Mouse (Mus musculus) embryonic facial prominence, embryonic 13.5 days (tissue): ENCODE data around the gene Best1. TPM values are rescaled to one million over a fixed set of nuclear protein-coding genes. Genes with fewer than 3 reads are reported as not detected.
"Not testable (repeated sequence)": the region's sequence is repeated elsewhere in the genome, so short reads cannot be mapped to it uniquely, and the experiment has no call there.

Experiments
- ATAC-seq: fragments of 200-750 bp; cut with Nextera tagmentation; 2 replicates; pipeline ENCODE4 v1.8.0; 2017; ENCODE audit warnings: low read depth; ENCODE audit not compliant: insufficient number of reproducible peaks, insufficient read depth, low FRiP score, low TSS enrichment
- H3K27ac ChIP-seq: fragments of 300-500 bp; sonication (generic); 2 replicates; pipeline ENCODE4 v1.5.1; 2015; ENCODE audit warnings: moderate library complexity, mild to moderate bottlenecking, inconsistent platforms
- H3K27me3 ChIP-seq: fragments of 300-500 bp; sonication (generic); 2 replicates; pipeline ENCODE4 v1.6.1; 2015; ENCODE audit warnings: mild to moderate bottlenecking, inconsistent platforms
- H3K36me3 ChIP-seq: fragments of 300-500 bp; sonication (generic); 2 replicates; pipeline ENCODE4 v1.6.1; 2015; ENCODE audit warnings: mild to moderate bottlenecking, inconsistent platforms
- H3K4me1 ChIP-seq: fragments of 300-500 bp; sonication (generic); 2 replicates; pipeline ENCODE4 v1.6.1; 2015; ENCODE audit warnings: inconsistent platforms
- H3K4me2 ChIP-seq: fragments of 300-500 bp; sonication (generic); 2 replicates; pipeline ENCODE4 v1.6.1; 2015; ENCODE audit warnings: moderate library complexity, mild to moderate bottlenecking, inconsistent platforms
- H3K4me3 ChIP-seq: fragments of 300-500 bp; sonication (generic); 2 replicates; pipeline ENCODE4 v1.5.1; 2015; ENCODE audit warnings: mild to moderate bottlenecking, inconsistent platforms
- H3K9ac ChIP-seq: fragments of 300-500 bp; sonication (generic); 2 replicates; pipeline ENCODE4 v1.6.1; 2015; ENCODE audit warnings: mild to moderate bottlenecking, inconsistent platforms
- H3K9me3 ChIP-seq: fragments of 300-500 bp; sonication (generic); 2 replicates; pipeline ENCODE4 v1.6.1; 2016; ENCODE audit warnings: inconsistent platforms
- WGBS: fragments of 180-500 bp; shearing (Covaris S2); methylation state at CpG from one replicate; pipeline ENCODE4 v1.1.7; 2015; ENCODE audit warnings: mixed read lengths; 5-methylcytosine and 5-hydroxymethylcytosine counted together
- polyA plus RNA-seq: library from polyadenylated mRNA; unstranded; fragments of >200 nt; fragmentation: Nextera tagmentation; extraction: Ambion mirVana; gene quantifications from 2 replicates; pipeline ENCODE4 v1.2.1, GENCODE M21; 2015

The Best1 gene
- polyA plus RNA-seq, 1 experiment from 2014 or later: 0.98 TPM

DNA sequence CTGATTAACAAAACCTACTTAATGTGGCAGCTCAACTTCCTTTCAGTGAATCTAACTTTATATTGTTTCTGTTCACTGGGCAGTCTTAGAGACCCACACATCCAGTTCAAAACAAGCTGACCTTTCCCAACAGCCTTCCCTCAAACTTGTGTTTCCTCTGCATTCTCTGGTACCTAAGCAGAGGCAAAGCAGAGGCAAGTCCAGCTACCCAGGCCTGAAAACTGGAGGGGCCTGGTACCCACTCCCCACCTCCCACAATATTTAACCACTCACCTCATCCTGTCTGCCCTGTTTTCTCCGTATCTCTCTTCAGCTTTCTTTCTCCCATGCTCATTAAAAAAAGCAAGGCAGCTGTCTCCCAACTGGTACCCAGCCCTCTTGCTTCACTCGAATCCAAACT is 22.3 kb downstream of the Best1 start:
- no peak overlapping the region for H3K4me2 ChIP-seq
- H3K9ac ChIP-seq: no peak overlapping the region
- H3K27me3 ChIP-seq: no peaks in the 10 kb centered on the region
- peaks cover 27% of the 10 kb centered on the region for H3K4me1 ChIP-seq
- ATAC-seq: no peak
- H3K27ac ChIP-seq: 0 out of 2 replicates have a peak overlapping the region, but pooled peaks have one; percentile 39
- WGBS: 76% methylated on average over 2 of the region's 2 CpGs
- no peak overlapping the region for H3K4me3 ChIP-seq
- no peaks in the 10 kb centered on the region for H3K9me3 ChIP-seq
- peaks cover 4% of the 10 kb centered on the region for H3K36me3 ChIP-seq

DNA sequence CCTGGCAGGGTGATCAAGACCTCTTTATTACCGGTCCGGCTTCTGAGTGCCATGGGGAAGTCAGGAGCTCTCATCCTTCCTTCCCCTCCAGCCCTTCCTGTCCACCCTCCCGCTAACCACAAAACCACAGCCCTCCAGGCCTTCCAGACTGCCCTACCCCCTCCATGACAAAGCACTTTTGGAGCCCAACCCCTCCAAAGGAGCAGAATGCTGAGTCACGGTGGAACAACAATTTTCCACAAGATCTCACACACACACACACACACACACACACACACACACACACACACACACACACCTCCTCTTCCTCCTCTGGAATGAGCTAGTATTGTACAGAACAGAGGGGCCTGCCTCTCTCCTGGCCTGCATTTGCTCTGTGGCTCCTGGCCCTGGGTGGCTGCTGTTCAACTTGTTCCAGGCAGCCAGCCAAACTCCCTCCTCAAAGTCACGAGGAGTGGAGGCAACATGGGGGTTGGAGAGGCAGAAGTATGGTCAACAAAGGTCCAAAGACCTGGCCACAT is 22.9 kb downstream of the Best1 start:
- H3K27ac ChIP-seq: peak overlapping the region; percentile 39; the same call in 1 of the 2 replicates
- no peaks in the 10 kb centered on the region for H3K9me3 ChIP-seq
- WGBS: 39% methylated on average over 5 of the region's 5 CpGs
- no peak overlapping the region for H3K4me2 ChIP-seq
- H3K9ac ChIP-seq: no peak overlapping the region
- no peaks in the 10 kb centered on the region for H3K27me3 ChIP-seq
- no peak for ATAC-seq
- H3K4me3 ChIP-seq: no peak overlapping the region
- no peaks in the 10 kb centered on the region for H3K36me3 ChIP-seq
- peaks cover 20% of the 10 kb centered on the region for H3K4me1 ChIP-seq

DNA sequence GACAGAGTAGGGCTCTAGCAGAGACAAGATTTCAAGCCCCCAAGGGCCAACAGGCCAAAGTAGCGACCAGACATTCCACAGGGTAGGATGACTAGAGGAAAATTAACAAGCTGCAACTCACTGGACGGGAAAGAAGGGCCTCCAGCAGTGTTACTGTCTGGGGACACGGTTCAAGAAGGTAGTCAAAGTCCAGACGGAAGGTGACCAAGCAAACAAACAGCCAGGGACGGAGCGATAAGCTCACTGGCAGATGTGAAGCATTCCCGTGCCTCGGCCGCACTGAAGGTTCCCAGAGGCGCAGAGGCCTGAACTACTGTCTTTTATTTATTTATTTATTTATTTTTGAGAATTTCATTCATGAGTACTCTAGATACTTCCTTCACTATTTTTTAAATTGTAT is 24.3 kb downstream of the Best1 start:
- no peak overlapping the region for H3K27ac ChIP-seq
- ATAC-seq: no peak
- no peaks in the 10 kb centered on the region for H3K36me3 ChIP-seq
- WGBS: 81% methylated on average over 10 of the region's 10 CpGs
- H3K9ac ChIP-seq: no peak overlapping the region
- H3K27me3 ChIP-seq: no peaks in the 10 kb centered on the region
- no peak overlapping the region for H3K4me3 ChIP-seq
- peaks cover 18% of the 10 kb centered on the region for H3K4me1 ChIP-seq
- H3K4me2 ChIP-seq: no peak overlapping the region
- no peaks in the 10 kb centered on the region for H3K9me3 ChIP-seq

DNA sequence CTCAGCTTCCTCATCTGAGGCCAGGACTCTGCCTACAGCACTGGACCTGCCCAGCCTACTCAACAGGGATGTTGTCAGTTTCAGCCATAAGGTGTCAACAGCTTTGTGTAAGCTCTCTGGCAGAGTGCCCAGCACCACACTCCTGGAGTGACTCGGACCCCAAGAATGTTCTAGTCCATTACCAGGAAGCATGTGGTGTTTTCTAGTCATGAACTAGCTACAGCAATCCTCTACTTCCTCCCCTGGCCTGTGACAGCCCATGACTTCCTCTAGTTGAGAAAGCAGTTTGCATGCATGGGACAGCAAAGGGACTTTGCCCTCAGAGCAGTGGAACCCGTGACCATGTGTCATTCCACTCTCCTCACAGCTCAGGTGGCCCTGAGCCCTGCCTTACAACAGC is 26.6 kb downstream of the Best1 start:
- H3K4me2 ChIP-seq, H3K27ac ChIP-seq, H3K9ac ChIP-seq, H3K27me3 ChIP-seq, H3K36me3 ChIP-seq, H3K9me3 ChIP-seq, H3K4me3 ChIP-seq: not testable (repeated sequence)
- peak; percentile 20; the same call in 1 of the 2 replicates for ATAC-seq
- peaks cover 11% of the 10 kb centered on the region; the same call in 1 of the 2 replicates for H3K4me1 ChIP-seq
- 64% methylated on average over 2 of the region's 2 CpGs for WGBS

DNA sequence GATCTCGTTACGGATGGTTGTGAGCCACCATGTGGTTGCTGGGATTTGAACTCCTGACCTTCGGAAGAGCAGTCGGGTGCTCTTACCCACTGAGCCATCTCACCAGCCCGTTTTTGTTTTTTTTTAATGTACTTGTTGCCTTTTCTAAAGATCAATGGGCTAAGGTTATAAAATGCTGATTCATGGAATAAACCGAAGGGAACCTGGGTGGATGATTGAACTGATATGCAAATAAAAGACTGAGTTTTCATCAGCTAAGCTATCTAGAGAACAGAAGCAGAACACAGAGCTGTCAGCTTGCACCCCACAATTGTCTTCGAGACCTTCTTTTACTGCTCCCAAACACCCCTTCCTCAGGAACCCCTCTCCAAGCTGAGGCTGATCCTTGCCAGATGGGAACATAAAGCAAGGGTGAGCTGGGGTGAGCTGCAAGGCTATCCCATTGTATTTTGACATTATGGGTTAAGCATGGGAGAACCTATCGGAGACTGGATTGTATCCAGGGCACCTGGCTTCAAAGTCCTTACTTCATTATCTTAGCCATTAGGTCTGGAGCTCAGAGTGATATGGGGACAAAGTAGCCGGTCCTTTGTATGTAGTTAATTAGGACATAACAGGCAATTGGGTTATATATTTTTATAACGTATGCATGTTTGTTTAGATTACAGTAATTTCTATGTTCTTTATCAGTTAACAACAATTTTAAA is 33.2 kb downstream of the Best1 start:
- H3K9me3 ChIP-seq: no peaks in the 10 kb centered on the region
- H3K27me3 ChIP-seq: no peaks in the 10 kb centered on the region
- H3K4me2 ChIP-seq: no peak overlapping the region
- peaks cover 11% of the 10 kb centered on the region for H3K4me1 ChIP-seq
- H3K27ac ChIP-seq: no peak overlapping the region
- 85% methylated on average over 10 of the region's 10 CpGs for WGBS
- H3K4me3 ChIP-seq: no peak overlapping the region
- no peak for ATAC-seq
- no peak overlapping the region for H3K9ac ChIP-seq
- H3K36me3 ChIP-seq: no peaks in the 10 kb centered on the region

DNA sequence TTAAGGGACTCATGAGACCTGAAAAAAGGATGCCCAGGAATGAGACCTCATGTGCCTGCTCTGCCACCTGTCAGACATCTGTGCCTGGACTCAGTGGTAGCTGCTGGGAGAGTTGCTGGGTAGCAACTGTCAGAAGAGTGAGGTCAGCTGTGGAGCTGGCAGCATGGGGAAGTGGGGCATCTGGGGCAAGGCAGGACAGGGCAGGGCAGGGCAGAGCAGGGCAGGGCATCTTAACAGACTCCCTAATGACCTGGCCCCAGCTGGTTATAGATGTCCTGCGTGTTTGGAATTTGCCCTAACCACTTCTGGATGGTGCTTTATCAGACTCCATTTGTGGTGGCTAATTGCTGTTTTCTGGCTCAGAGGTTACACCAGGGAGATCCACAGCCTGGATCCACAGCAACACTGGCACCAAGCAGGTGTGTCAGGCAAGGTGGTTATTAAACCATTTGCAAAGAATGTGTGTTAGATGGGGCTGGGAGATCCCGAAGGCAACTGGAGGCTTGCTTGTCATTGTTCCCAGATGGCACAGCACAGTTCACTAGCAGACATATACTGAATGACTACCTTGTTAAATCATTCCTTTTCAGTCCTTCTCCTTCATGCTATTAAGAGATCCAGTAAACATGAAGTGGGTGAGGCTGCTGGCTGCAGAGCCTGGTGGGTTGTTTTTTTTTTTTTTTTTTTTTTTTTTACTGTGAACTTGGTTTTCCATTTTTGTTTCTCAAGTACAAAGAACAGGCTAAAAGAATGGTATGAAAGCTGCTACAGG is 35.2 kb downstream of the Best1 start:
- no peak overlapping the region for H3K4me2 ChIP-seq
- no peaks in the 10 kb centered on the region for H3K9me3 ChIP-seq
- H3K27ac ChIP-seq: peak overlapping the region; percentile 8; the same call in 1 of the 2 replicates
- ATAC-seq: no peak
- peaks cover 11% of the 10 kb centered on the region for H3K4me1 ChIP-seq
- H3K4me3 ChIP-seq: no peak overlapping the region
- H3K9ac ChIP-seq: no peak overlapping the region
- no peaks in the 10 kb centered on the region for H3K27me3 ChIP-seq
- H3K36me3 ChIP-seq: no peaks in the 10 kb centered on the region
- 29% methylated on average over 2 of the region's 2 CpGs for WGBS

DNA sequence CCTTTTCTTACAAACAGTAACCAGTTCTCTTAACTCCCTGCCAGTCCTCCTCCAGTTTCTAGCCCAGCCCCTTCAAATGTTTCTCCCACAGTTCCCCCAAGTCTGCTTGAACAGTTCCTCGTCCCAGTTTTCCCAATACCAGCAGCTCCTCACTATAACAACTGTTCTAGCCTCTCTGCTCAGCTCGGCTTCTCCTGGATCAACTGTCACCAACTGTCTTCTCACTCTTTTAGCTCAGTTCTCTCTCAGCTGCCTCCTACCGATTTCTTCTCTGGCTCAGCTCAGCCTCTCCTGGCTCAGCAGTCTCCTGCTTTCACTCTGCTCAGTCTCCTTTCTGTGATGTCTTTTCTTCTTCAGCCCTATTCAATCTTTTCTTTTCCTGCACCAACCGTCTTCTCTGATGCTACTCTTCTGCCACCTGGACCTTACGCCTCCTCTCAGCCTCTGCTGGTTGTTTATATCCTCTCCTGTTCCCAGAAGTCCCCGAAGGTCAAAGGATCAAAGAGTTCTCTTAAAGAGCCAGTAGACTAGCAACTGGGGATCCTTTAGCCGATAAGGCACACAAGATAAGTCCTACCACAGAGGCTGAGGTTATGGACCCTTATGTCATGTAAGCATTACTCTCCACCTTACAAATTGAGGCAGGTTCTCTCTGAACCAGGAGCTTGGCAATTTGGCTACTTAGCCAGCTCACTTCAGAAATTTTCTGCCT is 37.1 kb downstream of the Best1 start:
- Histone ChIP-seq H3K4me3 (no peak overlapping the region), H3K9me3 (no peaks in the 10 kb centered on the region), H3K27ac (no peak overlapping the region), H3K27me3 (no peaks in the 10 kb centered on the region), H3K36me3 (no peaks in the 10 kb centered on the region), H3K4me1 (peaks cover 11% of the 10 kb centered on the region), H3K9ac (no peak overlapping the region), H3K4me2 (no peak overlapping the region)
- ATAC-seq: no peak
- WGBS: 32% methylated on average over 7 of the region's 7 CpGs

DNA sequence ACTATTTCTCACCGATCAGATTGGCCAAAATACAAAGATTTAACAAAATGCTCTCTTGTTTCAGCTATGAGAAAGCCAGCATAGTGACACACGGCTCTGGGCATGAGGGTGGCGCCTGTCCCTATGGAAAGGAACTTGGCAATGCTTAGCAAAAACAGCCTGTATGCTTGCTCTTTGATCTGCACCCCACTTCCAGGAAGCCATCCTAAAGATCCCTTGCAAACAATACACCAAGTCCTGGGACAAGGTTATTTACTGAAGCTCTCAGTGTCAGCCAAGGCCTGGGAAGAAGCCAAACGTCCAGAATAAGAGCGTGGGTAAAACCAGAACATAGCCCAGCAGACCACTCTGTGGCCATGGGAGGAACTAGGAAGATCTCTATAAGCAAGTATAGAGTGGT is 40.7 kb downstream of the Best1 start:
- peaks cover 8% of the 10 kb centered on the region for H3K4me1 ChIP-seq
- H3K9me3 ChIP-seq: no peaks in the 10 kb centered on the region
- no peak overlapping the region for H3K9ac ChIP-seq
- H3K4me3 ChIP-seq: no peak overlapping the region
- H3K36me3 ChIP-seq: no peaks in the 10 kb centered on the region
- ATAC-seq: no peak
- H3K27me3 ChIP-seq: no peaks in the 10 kb centered on the region
- H3K4me2 ChIP-seq: no peak overlapping the region
- H3K27ac ChIP-seq: no peak overlapping the region
- WGBS: 79% methylated on average over 5 of the region's 5 CpGs

DNA sequence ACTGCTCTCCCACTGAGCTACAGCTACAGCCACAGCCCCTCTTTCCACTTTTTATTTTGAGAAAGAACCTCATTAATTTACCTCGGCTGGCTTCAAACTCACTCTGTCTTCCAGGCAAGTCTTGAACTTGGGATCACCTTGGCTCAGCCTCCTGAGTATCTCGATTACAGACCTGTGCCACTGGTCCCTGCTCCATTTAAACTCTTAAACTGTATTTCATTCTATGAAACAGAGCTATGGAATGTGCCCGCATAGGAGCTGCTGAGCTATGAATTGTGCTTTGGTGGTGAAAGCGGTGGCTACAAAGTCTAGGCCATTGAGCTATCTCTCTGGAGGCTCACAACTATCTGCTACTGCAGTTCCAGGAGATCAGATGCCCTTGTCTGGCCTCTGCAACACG is 43.5 kb downstream of the Best1 start:
- Histone ChIP-seq H3K27me3 (no peaks in the 10 kb centered on the region), H3K27ac (no peak overlapping the region), H3K4me3 (no peak overlapping the region), H3K9ac (no peak overlapping the region), H3K4me2 (no peak overlapping the region), H3K9me3 (no peaks in the 10 kb centered on the region), H3K4me1 (peaks cover 25% of the 10 kb centered on the region), H3K36me3 (no peaks in the 10 kb centered on the region)
- 85% methylated on average over 5 of the region's 5 CpGs for WGBS
- ATAC-seq: no peak

DNA sequence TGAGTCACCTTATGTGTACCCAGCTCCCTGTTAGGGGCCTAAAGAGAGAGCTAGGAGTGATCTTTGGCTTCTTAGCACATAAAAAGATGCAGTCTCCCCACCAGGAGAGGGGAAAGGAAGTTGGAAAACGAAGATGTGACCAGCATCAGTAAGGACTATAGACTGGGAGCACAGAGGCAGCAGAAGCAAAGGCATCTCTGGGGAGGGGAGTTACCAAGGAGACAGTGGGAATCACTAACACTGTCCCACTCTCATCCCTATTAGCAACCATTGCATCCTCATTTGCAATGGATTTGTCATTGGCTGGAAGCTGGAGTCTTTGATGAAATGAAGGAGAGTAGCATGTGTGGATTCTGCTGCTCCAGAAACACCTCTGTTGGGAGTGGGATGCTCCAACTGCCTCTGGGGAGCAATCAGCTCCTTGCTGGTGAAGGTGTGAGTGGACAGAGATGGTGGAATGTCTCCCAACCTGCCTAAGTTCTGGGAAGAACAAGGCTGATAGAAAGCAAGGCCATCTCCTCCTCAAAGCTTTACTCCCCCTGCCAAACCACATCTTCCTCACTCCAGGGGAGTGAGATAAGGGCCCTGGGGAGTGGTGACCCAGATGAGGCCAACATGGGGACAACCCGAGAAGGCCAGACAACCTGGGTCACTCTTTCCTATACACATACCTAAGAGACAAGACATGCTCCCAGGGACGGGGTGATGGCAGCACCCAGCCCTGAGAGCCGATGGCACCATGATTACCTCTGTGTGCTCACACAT is 44.6 kb downstream of the Best1 start:
- Histone ChIP-seq H3K27me3 (no peaks in the 10 kb centered on the region), H3K4me1 (peaks cover 25% of the 10 kb centered on the region), H3K9me3 (no peaks in the 10 kb centered on the region), H3K36me3 (no peaks in the 10 kb centered on the region), H3K4me2 (no peak overlapping the region), H3K4me3 (no peak overlapping the region), H3K27ac (no peak overlapping the region), H3K9ac (no peak overlapping the region)
- ATAC-seq: no peak
- 87% methylated on average over 4 of the region's 4 CpGs for WGBS

DNA sequence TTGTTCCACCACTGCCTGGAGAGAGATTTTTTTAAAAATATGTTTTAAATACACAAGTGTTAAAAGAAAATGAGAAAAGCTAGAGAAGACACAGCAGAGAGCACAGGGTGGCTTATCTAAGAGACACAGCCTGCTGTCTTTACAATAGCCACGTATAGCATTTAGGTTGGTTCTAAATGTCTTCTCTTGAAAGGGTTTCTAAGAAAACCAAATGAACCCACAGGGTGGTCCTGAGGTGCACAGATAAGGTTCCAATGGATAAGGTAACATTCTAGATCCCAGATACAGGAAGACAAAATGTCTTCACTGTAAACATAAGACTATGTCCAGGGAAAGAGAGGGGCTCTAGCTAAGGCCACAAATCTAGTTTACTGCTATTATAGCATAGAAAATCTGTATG is 46.0 kb downstream of the Best1 start:
- Histone ChIP-seq H3K4me3 (no peak overlapping the region), H3K36me3 (no peaks in the 10 kb centered on the region), H3K9ac (no peak overlapping the region), H3K4me1 (peaks cover 25% of the 10 kb centered on the region), H3K27ac (peak overlapping the region; percentile 95; the same call in 1 of the 2 replicates), H3K27me3 (no peaks in the 10 kb centered on the region), H3K4me2 (no peak overlapping the region), H3K9me3 (no peaks in the 10 kb centered on the region)
- ATAC-seq: no peak
- WGBS: 75% methylated on average over 1 of the region's 1 CpGs
